Mouse (Mus musculus) left cerebral cortex, postnatal 4 days (tissue): Measurements from ENCODE around the gene Tex35. TPM values are rescaled to one million over a fixed set of nuclear protein-coding genes. Genes with fewer than 3 reads are reported as not detected.

Experiments
- DNase-seq: peaks from one replicate; pipeline ENCODE4 v3.0.0-alpha.2; 2022
- intact Hi-C: fragments of 180-260 bp; cut with DNase I; formaldehyde crosslinking; loops from one replicate; pipeline ENCODE4 v1.15.1; 2025
- total RNA-seq, 2 experiments: library from RNA; stranded (reverse); gene quantifications; 2 replicates each; pipeline ENCODE4 v1.2.3; 2021

Gene Tex35
- total RNA-seq, 2 experiments from 2014 or later = 0.50 TPM; not detected in 1

- intact Hi-C loops = no loop called here
- DNase-seq = no peak
Observed at GRCm38 (mm10) chr1:157055901-157056300, 52.6 kb downstream of the Tex35 start.

- intact Hi-C loops = no loop called here
- no peak for DNase-seq
Observed at GRCm38 (mm10) chr1:157055288-157055831, 53.1 kb downstream of the Tex35 start.

GRCm38 (mm10) chr1:157054659-157055058 lies 53.8 kb downstream of the Tex35 start:
- peak; percentile 47 for DNase-seq
- intact Hi-C loops = no loop called here

GRCm38 (mm10) chr1:157049886-157050285 lies 58.6 kb downstream of the Tex35 start:
- DNase-seq = no peak
- intact Hi-C loops = no loop called here

Other genes starting within 250 kb of the Tex35 start
- gene Ralgps2, start 169.1 kb downstream of the Tex35 start, total RNA-seq = 10 to 100 TPM; 82.8 to 98.0 TPM